Mouse (Mus musculus) C2C12 (cell line): ENCODE data around the gene Nkd2.

Experiments used
- CTCF ChIP-seq: IDR thresholded peaks from one replicate; pipeline ENCODE4 v1.5.1; 2011; ENCODE audit not compliant: control insufficient read depth, insufficient read depth, insufficient read length
- FOSL1 ChIP-seq: IDR thresholded peaks from one replicate; pipeline ENCODE4 v1.8.0; 2011; ENCODE audit warnings: mild to moderate bottlenecking, low read length; ENCODE audit not compliant: poor library complexity, insufficient read depth, severe bottlenecking
- MAX ChIP-seq: IDR thresholded peaks from one replicate; pipeline ENCODE4 v1.6.1; 2011; ENCODE audit warnings: mild to moderate bottlenecking, control low read depth
- MYOD1 ChIP-seq: IDR thresholded peaks from one replicate; pipeline ENCODE4 v1.6.1; 2011; ENCODE audit warnings: low read depth; ENCODE audit not compliant: control insufficient read depth, insufficient read length
- USF1 ChIP-seq: IDR thresholded peaks from one replicate; pipeline ENCODE4 v1.6.1; 2011; ENCODE audit warnings: low read depth, mild to moderate bottlenecking, control low read depth, moderate library complexity

DNA sequence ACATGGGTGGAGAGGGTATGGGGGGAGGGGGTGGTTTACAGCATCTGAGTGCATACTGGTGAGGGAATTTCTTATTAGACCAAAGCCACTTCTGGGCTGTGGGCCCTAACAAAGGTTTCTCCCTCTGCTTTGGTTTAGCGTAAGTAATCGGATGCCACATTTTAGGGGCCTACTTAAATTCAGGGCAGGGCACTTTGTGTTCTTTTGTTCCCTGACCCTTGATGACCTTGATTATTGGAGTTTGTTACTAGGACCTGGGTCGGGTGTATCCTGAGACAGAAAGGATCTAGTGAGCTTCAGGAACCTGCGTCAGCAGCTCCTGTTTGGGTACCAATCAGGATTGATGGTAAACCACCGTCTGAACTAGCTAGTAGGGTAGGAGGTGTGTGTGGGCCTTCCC, 64.9 kb downstream of the Nkd2 start:
- TF ChIP-seq CTCF (no peak), USF1 (no peak), FOSL1 (no peak), MAX (no peak), MYOD1 (no peak)
